Mouse (Mus musculus) T-helper 2 cell (primary cell): ENCODE data around the gene Fnbp1.

Source experiments
- in situ Hi-C: fragments of 300-600 bp; cut with MboI, MseI; formaldehyde crosslinking; loops from one replicate; pipeline ENCODE4 v1.15.1; 2025; ENCODE audit warnings: high pct_unique_total_duplicates

Fnbp1 gene

GRCm38 (mm10) chr2:31040043-31040442 lies 101.8 kb downstream of the Fnbp1 start:
- in situ Hi-C loops, result no loop called here

GRCm38 (mm10) chr2:31036811-31037210 lies 105.0 kb downstream of the Fnbp1 start:
- in situ Hi-C loops, result no loop called here

- in situ Hi-C loops, result no loop called here
These were observed 109.8 kb downstream of the Fnbp1 start for GRCm38 (mm10) chr2:31031972-31032371.

- in situ Hi-C loops, result no loop called here
These were observed 115.2 kb downstream of the Fnbp1 start for GRCm38 (mm10) chr2:31026642-31027041.

GRCm38 (mm10) chr2:31025458-31025857 lies 116.3 kb downstream of the Fnbp1 start:
- in situ Hi-C loops, result no loop called here

GRCm38 (mm10) chr2:31024618-31025370 lies 117.0 kb downstream of the Fnbp1 start:
- in situ Hi-C loops, result no loop called here

- in situ Hi-C loops, result no loop called here
These were observed 117.9 kb downstream of the Fnbp1 start for GRCm38 (mm10) chr2:31023940-31024339.

GRCm38 (mm10) chr2:31020202-31020601 lies 121.6 kb downstream of the Fnbp1 start:
- in situ Hi-C loops, result no loop called here

- in situ Hi-C loops, result no loop called here
These were observed 122.8 kb downstream of the Fnbp1 start for GRCm38 (mm10) chr2:31019011-31019410.

- in situ Hi-C loops, result no loop called here
These were observed 123.3 kb downstream of the Fnbp1 start for GRCm38 (mm10) chr2:31018519-31018918.

GRCm38 (mm10) chr2:31017625-31018317 lies 124.0 kb downstream of the Fnbp1 start:
- in situ Hi-C loops, result no loop called here

- in situ Hi-C loops, result no loop called here
These were observed 128.3 kb downstream of the Fnbp1 start for GRCm38 (mm10) chr2:31013371-31014120.

- in situ Hi-C loops, result no loop called here
These were observed 134.6 kb downstream of the Fnbp1 start for GRCm38 (mm10) chr2:31007208-31007607.

- in situ Hi-C loops, result no loop called here
These were observed 135.4 kb downstream of the Fnbp1 start for GRCm38 (mm10) chr2:31006434-31006833.

GRCm38 (mm10) chr2:31005453-31005852 lies 136.4 kb downstream of the Fnbp1 start:
- in situ Hi-C loops, result no loop called here

- in situ Hi-C loops, result no loop called here
These were observed 139.0 kb downstream of the Fnbp1 start for GRCm38 (mm10) chr2:31002857-31003256.

GRCm38 (mm10) chr2:30998443-30999260 lies 143.2 kb downstream of the Fnbp1 start:
- in situ Hi-C loops, result no loop called here

- in situ Hi-C loops, result no loop called here
These were observed 146.3 kb downstream of the Fnbp1 start for GRCm38 (mm10) chr2:30995432-30995996.

GRCm38 (mm10) chr2:30994853-30995252 lies 147.0 kb downstream of the Fnbp1 start:
- in situ Hi-C loops, result no loop called here

- in situ Hi-C loops, result no loop called here
These were observed 151.6 kb downstream of the Fnbp1 start for GRCm38 (mm10) chr2:30990221-30990620.
